Mouse (Mus musculus): ENCODE measurements at regions not wholly inside any gene's neighbourhood (a gene's known extent, or its start where the extent isn't known, plus 50 kb on each side); places are given as distances from the start of the nearest gene placed in this dataset.

DNA sequence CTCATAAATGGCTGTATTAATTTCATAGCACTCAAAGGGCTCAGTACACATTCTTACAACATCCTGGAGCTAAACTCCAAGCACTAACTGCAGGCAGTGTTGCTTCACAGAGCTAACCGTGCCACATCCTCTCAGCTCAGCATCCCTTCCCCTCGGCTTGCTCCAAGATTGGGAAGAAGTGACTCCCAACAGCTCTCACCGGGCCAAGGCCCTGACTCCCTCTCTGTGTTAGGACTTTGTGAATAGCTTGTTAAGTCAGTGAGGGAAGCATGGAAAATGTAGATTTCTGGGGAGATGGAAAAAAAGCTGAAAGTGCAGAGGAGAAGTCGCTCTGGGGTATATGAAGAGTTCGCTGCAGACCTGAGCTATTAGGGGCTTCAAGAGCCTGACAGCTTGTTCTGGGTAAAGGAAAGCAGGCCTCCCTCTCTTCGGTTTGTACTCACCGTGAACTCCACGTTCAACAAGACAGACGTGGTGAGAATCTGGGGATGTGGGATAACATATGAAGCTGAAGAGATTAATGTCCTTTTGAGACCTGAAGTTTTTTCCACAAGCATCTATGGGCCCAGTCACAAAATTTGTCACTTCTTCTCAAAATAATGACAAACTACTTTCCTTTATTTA is 213.5 kb upstream of the Sfrp2 start:
- no peak for DNase-seq (ENCODE audit: low spot score in 2 of 2)

DNA sequence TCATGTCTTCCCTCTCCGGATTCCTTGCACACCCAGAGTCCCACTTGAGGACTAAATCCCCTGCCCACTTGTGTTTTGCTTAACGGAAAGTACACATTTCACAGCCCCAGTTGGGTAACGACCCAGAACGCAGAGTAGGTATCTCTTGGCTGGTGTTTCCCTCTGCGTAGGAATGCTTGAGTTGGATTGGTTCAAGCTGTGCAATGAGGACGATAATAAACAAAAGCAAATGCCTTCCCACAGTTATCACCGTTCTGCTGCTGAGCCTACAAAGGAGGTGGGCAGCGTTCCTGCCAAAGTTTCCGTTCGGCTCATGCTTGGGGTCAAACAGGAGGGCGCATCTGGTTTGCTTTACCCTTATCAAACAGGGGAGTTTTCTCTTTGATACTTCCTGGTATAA is 212.3 kb upstream of the Sfrp2 start:
- no peak for DNase-seq (ENCODE audit: low spot score in 2 of 2)

DNA sequence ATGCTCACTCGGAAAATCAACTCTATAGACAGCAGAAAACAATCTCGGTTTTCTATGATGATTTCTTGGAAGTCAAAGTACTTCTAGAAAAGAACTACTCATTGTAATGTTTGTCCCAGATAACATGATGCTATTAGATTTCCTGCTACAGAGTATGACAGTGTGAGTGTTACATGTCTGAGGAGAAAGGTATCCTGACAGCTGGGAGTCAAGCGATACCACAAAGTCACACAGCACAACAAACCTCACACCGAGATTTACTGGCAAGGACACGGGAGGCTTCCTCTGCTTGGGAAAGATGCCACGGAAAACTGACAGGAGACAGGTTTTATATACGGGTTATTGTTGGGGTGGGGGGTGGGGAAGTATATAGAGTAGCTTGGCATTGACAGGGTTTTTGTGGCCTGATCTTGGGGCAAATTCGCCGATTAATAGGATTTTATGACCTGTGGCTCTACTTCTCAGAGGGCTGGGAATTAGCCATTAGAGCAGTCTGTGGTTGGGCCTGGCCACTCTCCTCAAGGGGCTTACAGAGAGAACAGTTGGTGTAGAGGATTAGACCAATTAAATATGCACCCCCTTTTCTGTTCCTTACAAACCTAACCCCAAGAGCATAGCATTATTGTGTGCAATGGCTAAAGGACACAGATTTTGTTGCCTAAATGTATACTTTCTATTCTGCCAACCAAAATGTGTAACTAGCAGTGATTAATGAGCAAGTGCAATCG is 209.2 kb upstream of the Sfrp2 start:
- no peak for DNase-seq (ENCODE audit: low spot score in 2 of 2)

DNA sequence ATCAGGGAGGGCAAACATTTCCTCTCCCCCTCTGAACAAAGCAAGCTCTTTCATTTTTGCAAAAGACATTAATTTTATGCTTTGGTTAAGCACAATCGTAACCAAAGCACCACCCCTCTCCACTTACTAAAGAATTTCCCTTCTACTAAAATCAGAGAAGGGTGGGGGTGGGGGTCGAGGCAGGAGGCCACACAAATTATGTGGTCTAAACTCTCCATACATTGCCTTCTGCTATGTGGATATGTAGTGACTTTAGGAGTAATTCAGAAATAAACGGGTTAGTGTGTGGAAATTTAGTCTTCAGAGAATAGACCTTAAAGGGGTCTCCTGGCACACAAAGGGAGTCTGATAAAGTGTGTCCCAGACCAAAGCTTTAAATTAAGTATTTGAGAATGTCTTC is 204.1 kb upstream of the Sfrp2 start:
- DNase-seq (ENCODE audit: low spot score in 2 of 2) = no peak

DNA sequence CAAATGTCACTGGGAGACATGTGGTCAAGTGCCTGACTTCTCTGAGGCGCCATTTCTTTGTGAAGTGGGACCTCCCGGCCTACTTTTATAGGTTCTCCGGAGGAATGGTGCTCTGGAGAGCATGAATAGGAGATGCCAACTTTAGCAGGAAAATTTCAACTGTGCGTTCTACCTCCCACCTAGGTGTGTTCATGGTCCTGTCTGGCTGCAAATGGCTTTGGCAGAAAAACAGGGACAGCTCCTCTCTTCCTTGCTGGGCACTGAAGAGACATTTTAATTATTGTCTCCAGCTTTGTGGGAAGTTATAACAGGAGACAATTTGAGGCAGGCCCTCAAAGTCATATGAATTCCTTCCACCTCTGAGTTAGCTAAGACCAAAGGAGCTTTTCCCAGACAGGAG is 190.6 kb upstream of the Sfrp2 start:
- no peak for DNase-seq (ENCODE audit: low spot score in 2 of 2)

DNA sequence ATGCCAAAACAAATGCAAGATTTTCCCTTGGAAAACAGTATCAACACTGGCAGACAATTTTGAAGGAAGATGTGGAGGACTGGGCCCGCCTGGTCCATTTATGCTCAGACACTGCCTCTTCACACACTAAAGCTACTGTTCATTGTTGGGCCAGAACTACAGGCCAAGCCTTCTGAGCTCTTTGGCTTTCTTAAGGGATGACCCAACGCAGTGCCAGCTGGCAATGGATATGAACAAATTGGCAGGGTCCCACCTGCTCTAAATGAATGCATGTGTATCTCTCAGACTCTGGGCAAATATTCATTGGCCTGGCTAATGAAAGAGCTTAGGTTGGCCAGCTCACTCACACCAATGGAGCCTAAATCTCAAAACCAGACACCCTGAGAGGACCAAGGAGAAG is 190.0 kb upstream of the Sfrp2 start:
- DNase-seq (ENCODE audit: low spot score in 2 of 2) = no peak

DNA sequence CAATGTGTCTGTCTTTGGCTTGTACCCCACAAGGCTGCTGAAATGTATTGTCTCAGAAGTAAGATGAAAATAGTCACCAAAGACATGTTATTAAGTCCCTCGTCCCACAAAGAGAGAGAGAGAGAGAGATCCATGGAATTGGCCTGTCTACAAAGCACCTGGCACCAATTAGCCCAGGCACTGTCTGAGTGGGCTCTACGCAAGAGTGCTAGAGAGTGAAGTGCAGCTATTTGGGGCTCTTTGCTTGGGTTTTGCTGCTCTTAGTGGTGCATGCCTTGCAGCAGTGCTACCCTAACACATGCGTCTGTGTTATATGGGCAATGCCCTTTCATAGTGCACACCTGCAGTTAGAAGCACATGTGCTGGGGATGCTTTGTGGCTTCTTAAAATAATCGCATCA is 185.4 kb upstream of the Sfrp2 start:
- no peak for DNase-seq (ENCODE audit: low spot score in 2 of 2)

DNA sequence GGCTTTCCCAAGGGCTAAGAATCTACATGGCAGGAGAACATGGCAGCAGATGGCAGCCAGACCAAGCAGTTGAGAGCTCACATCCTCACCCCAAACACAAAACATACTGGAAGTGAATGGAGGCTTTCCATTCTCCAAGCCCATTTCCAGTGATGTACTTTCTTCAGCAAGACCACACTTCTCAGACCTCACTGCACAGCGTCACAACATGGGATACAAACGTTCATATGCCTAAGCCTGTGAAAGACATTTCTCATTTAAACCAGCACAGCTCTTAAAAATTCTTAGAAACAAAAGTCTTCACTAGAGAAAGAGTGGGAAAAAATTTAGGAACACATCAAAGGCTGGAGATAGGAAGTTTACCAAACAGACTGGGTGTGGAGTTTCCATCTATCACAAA is 183.9 kb upstream of the Sfrp2 start:
- no peak for DNase-seq (ENCODE audit: low spot score in 2 of 2)

DNA sequence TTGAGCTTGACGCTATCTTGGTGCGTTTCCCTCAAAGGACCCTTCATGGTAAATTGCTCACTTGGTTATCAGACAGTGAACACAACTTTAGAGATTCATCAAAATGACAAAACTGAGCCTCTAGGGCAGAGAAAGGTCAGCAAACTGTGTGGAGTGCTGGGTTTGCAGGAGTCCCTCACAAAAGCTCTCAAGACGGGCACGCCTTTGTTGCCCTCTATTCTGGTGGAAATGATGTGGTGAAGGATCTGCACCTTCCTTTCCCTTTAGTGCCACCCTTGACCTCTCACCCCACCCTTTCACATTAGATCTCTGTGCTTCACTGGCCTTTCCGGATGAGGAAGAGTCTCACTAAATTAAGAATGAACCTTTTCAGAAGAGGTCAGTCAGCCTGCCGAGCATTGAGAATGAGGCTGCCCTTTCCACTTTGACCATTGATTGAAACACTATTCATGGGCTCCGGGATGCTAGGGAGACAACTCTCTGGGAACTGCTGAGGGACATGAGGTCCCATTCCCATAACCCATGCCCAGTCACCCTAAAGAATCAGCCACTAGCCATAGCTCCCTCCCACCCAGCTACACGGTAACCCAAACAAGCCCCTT is 182.9 kb upstream of the Sfrp2 start:
- no peak for DNase-seq (ENCODE audit: low spot score in 2 of 2)

DNA sequence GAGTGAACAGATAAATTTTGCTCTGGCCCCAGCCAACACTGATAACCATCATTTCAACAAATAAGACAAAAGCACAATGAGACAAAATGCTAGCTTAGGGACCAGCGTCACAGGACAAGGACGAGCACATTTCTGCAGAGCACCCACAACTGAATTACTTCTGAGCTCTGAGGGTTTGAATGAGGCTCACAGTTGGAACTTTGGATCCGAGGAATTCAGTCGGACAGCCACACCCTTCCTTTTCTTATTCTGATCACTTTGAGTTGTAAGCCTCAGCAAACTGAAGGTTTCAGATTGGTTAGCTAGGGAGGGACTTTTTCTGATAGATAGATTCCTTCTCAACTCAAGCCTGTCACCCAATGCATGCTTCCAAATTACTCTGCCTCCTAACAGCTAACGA is 180.0 kb upstream of the Sfrp2 start:
- DNase-seq (ENCODE audit: low spot score in 2 of 2) = no peak

DNA sequence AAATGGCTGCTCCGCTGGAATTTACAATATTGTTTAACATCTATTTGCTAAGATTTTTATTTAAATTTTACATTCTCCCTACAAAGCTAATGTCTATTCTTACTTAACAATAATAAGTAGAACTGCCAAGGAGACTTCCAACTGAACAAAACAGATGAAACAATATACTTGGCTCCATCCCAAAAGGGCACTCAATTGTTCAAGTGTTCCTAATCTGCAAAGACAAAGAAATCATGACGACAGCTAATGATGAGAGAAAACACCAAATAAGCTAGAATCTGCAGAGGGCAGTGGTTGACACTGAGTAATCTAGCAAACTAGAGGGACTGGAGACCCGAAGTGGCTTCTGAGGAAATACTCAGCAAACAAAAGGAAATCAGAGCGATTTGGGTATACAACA is 179.6 kb upstream of the Sfrp2 start:
- DNase-seq (ENCODE audit: low spot score in 2 of 2) = no peak

DNA sequence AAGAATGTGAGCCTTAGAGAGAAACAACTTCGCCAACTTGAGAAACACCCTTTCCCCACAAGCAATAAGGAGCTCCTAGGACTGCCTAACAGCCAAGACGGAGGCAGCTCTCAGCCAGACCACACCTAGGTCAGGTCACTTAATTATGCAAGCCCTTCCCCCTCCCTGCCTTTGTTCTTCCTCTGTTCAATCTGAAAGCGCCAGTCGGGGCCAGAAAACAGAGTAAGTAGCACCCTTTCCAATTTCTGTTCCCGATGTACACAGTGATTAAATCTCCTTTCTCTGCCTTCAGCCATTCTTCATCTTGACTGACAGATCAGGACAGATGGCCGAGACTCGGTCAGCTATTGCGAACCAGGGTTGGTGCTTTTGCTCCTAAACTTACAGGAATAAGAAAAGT is 177.0 kb upstream of the Sfrp2 start:
- DNase-seq (ENCODE audit: low spot score in 2 of 2) = no peak

DNA sequence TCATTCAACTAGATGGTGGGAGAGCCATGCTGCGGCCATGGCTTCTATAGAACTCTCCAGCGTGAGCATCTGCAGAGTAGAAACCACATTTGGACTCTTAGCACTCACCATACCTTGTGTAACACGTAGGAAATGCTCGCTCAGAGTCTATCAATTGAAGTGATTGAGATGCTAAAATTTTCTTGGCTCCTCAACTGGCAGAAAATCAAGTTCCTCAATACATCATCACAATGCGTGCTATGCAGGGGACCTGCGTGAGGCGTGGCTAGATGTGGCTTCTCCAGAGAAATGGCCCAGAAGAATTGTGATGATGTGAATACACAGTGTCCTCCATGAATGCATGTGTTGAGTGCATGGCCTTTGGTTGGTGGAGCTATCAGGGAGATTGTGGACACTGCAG is 174.9 kb upstream of the Sfrp2 start:
- no peak for DNase-seq (ENCODE audit: low spot score in 2 of 2)

DNA sequence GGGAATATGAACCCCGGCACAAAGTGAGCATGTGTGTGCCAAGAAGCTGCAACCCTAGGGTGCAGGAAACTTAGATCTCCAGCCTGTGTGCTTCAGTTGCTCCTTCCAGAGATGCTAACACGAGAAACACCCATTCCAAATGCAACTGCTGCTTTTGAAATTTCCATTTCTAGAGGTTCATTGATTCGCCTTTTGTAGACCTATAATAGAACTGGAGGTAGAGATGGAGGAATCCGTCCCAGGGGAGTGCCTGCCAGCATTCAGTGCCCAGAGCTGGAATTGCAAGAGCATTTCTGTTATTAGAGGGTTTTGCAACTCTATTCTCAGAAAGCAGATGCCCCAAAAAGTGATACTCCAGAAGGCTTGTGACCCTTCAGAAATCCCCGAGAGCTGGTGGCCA is 172.8 kb upstream of the Sfrp2 start:
- DNase-seq (ENCODE audit: low spot score in 2 of 2) = no peak

DNA sequence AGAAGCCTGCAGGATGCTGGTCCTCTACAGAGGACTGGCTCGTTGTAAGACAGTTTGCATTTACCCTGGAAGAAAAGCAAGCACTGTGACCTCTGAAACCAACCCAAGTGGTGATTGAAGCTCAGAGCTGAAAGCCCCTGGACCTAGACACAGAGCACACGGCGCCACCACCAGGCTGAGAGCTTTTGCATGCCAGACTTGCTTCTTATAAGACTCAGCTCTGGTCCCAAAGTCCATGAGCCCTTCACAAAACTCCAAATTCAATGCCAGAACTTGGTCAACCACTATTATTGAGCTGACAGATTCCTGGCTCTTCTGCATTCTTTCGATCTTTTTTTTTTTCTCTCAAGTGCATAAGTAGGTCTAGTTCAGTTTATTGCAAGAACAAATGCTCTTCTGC is 164.6 kb upstream of the Sfrp2 start:
- DNase-seq (ENCODE audit: low spot score in 2 of 2) = no peak

DNA sequence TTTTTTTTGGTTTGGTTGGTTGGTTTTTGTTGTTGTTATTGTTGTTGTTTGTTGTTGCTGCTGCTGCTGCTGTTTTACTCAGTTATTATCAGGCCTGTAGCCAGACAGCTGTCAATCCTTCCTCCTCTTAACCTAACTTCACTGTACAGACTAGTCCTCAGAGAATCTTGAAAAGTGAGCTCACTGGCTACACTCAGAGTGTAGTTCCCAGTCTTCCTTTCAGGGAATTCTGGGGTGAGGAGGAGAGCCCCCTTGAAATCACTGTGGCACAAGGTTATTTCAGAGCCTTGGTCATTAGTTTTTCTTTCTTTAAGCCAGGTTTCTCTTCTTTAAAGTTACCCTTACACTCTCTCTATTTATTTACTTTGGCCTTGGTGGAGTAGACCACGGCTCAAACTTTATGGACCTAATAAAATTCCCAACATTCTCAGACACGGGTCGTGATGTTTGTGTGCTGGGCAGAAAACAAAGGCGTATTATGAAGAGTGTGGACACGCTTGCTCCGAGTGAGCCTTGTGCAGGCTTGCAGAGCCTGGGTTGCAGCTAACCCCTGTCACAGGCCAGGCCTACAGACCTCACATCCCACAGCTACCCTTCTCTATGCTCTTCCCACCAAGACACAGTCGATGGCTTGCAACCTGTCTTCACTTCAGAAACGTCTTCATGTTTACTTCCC is 156.9 kb upstream of the Sfrp2 start:
- no peak for DNase-seq (ENCODE audit: low spot score in 2 of 2)

DNA sequence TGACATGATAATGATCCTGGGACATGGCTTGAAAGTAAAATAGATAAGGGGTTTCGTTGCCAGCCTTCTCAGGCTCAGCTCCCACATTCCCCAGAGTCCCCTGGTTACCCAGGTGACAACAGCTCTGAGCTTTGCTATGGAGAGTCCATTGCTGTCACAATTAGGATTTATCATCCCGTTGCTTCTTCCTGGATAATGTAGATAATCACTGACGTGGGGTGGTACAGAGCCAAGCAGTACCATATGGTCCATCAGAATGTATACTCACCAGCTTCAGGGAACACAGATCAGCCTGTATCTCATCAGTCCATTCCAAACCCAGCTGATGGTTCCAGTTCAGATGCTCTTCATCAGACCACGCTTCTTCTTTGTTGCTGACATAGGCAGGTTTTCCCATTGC is 145.7 kb upstream of the Sfrp2 start:
- no peak for DNase-seq (ENCODE audit: low spot score in 2 of 2)

DNA sequence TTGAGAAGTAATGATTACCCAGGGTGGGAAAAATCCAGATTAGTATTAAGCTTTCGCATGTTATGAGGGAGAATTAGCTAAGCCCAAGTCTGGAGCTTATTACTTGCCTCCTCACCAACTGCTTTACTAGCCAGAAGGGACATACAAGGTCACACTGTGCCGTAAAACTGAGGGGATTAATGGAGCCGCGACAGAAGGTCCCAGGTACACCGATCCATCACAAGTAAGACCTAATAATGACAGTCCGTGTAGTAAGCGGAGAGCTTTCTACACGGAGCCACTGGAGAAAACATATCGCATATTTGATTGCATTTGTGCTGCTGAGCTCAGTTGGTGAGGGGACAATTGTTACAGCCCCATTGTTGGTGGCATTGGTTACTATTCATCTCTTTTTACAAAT is 133.1 kb upstream of the Sfrp2 start:
- no peak for DNase-seq (ENCODE audit: low spot score in 2 of 2)

DNA sequence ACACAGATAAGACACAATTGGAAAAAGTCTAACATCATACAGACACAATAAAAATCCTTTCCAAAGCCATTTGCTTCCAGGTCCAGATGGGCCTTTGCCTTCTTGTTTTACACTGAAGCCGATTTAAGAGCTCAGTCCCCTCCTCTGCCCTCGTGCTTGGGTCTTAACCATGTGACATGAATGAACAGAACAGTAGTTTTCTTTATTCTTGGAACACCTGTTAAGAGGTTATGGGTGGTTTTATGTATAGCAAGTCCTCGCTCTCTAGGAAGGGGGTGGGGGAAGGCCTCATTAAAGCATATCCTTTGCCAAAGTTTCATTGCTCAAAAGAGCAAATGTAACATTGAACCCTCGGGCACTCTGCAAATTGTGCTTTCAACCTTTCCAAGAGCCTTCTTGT is 125.7 kb upstream of the Sfrp2 start:
- DNase-seq (ENCODE audit: low spot score in 2 of 2) = no peak

DNA sequence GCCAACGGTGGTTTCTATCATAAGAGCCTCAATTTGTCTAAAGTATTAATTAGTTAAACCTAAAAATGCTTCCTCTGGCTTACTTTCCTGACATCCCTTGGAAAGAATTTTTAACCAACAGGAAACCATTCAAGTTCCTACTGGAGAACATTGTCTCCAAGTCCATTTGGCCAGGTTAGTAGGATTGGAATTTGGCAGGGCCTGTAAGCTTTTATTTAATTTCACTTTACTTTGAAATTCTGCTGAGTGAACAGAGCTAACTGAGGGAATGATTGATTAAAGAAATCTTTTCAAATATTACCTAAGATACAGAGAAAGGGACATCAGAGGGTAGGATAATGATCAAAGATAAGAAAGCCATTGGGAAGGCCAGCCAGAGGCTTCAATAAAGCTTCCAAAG is 102.4 kb upstream of the Sfrp2 start:
- no peak for DNase-seq (ENCODE audit: low spot score in 2 of 2)

DNA sequence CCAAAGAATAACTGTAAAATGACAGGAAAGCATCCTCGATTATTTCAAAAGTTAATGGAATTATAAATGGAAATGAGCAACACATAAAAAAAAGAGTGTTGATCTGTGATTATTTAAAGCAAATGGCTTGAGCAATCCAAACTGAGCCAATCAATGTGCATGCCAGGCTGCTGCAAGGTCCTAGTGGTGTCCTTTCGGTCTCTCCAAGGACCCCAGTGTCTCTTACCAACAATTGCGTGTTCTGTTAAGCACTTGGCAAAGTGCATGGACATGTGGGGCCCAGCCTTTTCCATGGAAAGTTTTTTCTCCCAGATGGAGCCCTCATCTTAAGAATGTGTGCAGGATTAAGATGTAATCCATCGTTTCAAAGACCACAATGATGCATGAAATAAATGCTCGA is 90.0 kb upstream of the Sfrp2 start:
- no peak for DNase-seq (ENCODE audit: low spot score in 2 of 2)

DNA sequence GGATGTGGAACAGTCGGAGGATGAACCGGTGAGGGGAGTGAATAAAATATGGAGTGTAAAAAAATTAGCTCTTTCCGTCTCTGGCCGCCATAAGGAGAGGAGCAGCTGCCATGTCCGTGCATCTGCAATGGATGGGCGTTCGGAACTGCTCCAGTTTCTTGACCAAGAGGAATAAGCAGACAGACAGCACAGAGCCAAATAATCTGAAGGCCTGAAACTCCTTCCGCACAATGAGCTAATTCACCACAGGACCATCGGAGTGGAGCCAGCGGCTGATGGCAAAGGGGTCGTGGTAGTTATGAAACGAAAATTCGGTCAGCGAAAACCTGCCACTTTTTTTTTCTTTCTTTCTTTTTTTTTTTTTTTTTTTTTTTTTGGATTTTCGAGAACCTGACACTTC is 79.5 kb upstream of the Sfrp2 start:
- no peak for DNase-seq (ENCODE audit: low spot score in 2 of 2)

DNA sequence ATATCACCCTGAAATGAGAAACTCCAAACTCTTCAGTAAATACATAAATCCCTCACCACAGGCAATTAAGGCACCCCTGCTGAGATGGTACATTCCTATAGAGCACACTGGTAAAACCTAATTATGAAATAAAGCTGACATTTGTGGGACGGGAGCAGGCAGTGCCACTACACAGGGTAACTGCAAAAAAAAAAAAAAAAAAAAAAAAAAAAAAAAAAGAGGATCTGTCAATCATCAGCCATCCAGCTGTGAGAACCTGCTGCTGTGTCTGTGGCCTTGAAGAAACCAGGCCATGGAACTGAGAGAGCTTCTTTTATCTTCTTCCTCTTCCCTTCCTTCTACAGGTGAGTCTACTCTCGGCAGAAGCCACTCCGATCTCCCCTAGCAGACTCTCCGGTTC is 78.6 kb upstream of the Sfrp2 start:
- DNase-seq (ENCODE audit: low spot score in 2 of 2) = no peak
